Mouse (Mus musculus) brain, embryonic 14.5 days (tissue): ENCODE results near the gene Pgbd5.

Experiments
- CTCF ChIP-seq: fragments of 200-500 bp; IDR thresholded peaks from 2 replicates; pipeline ENCODE4 v1.5.1; 2012; ENCODE audit warnings: inconsistent platforms, mild to moderate bottlenecking, moderate library complexity, borderline replicate concordance; ENCODE audit not compliant: insufficient read depth, insufficient read length; ENCODE audit errors: extremely low read depth
- POLR2A ChIP-seq: fragments of 200-500 bp; IDR thresholded peaks from 2 replicates; pipeline ENCODE4 v1.6.1; 2012; ENCODE audit warnings: mild to moderate bottlenecking, inconsistent platforms, borderline replicate concordance; ENCODE audit not compliant: poor library complexity, insufficient read depth, insufficient read length, severe bottlenecking; ENCODE audit errors: extremely low read depth

DNA sequence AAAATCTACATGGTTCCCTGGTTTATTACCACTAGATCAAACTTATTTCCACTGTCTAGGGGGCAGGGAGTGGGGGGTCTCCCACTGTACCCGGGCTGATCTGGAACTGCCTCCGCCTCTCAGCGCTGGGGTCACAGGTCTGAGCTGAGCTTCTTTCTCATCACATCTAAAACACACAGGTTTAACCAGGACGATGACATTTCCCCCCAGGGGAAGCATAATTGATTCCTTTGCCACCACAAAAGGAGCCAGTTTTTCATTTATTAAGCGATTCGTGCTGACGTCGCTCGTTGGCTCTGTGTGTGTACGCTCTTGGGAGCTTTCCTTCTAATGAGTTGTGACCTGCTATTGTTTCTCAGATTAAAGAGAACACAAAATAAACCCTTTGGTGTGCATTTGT, 21.6 kb upstream of the Pgbd5 start:
- TF ChIP-seq CTCF: no peak
- TF ChIP-seq POLR2A: no peak
